Mouse (Mus musculus) 416B (cell line): ENCODE results near the gene Tcf12.
A peak's percentile ranks its signal among the peaks of the same experiment; 100 is the strongest.

ENCODE experiments used
- DNase-seq: peaks from one replicate; pipeline ENCODE4 v3.0.0; 2011; ENCODE audit warnings: low read depth

Tcf12 gene

GRCm38 (mm10) chr9:71981071-71981470 lies 130.6 kb downstream of the Tcf12 start:
- DNase-seq = no peak

GRCm38 (mm10) chr9:71980579-71980978 lies 131.1 kb downstream of the Tcf12 start:
- peak; percentile 61 for DNase-seq

- DNase-seq = no peak
These were observed 132.8 kb downstream of the Tcf12 start for GRCm38 (mm10) chr9:71978886-71979285.

DNA sequence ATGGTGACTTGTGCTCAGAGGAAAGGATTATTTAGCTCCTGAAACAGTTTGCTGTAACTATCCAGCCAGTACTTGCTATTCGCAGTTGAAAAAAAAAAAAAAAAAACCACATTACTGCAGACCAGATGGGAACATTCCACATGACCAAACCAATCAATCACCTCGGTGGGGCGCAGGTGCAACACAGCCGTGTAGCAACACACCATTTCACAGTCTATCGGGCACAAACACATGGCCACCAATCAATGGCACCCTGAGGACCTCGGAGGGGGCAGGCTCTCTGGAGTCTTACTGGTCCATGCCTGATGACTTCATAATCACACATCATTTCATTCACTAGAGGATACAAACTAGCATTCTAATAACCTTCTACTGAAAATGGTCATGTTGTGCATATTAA lies 135.6 kb downstream of the Tcf12 start:
- no peak for DNase-seq

DNA sequence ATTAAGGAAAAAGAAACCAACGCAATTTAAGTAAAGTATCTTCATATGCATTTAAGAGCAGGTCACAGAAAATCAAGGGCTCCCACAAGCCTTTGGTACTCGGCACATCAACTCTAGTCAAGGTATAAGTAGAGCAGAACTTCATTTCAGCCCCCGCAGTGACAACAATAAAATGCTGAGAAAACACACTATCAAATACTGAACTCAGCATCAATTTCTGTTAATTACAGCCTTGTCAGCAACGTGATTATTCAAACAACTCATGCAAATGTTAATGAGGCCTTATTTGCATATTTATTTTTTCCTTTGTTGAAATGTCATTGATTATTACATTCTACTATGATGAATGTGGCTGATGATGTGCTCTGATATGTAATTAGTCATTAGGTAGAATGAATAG lies 136.5 kb downstream of the Tcf12 start:
- DNase-seq = no peak

- peak; percentile 40 for DNase-seq
These were observed 137.1 kb downstream of the Tcf12 start for GRCm38 (mm10) chr9:71974541-71974959.

DNA sequence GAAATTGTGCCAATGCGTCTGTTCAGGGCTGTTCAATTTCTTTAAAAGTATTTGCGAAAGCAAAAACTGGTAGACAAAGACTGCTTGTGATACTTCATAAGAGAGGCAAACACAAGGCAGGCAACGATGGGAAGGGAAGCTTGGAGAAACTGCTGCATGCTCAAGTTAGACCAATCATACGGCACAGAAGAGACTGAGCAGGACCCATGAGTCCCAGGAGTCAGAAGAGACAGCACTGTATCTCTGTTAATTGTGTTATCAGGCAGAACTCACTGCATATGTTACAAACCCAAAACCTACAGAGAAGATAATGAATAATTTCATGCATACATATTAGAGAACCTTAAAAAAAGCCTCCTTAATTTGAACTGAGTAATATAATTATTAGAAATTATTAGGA lies 147.6 kb downstream of the Tcf12 start:
- DNase-seq = no peak

GRCm38 (mm10) chr9:71960026-71960396 lies 151.7 kb downstream of the Tcf12 start:
- DNase-seq = peak; percentile 57

DNA sequence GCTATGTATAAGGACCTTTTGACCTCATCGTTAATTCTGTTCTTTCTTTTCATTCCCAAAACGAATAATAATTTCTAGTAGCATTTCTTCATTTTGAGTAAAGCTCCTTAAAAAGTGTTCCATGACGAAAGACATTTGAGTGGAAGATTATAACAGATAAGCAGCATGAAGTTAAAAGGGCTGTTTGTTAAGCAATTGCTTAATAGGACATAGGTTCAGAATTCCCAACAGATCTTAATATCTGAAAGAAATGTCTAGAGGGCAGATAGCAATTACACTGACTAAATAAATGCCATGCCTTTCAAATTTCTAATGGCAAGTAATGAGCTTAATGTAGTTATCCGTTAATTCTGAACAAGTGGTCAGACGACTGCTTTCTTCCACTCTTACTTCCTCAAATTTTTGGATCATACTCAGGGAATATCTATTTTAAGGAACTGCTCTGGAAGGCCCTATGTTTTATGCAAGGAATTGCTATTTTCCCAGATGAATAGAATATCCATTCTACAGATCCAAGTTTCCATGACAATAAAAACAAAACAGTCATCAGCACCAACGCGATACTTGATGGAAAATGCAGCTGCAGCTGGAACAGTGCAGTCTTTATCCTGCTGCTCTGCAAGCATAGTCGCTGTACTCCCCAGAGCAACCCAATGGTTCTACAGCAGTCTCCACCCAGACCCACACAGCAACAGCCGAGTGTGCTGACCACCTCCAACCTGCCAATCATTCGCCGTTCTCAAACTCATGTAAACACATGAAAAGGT lies 152.2 kb downstream of the Tcf12 start:
- DNase-seq = no peak

DNA sequence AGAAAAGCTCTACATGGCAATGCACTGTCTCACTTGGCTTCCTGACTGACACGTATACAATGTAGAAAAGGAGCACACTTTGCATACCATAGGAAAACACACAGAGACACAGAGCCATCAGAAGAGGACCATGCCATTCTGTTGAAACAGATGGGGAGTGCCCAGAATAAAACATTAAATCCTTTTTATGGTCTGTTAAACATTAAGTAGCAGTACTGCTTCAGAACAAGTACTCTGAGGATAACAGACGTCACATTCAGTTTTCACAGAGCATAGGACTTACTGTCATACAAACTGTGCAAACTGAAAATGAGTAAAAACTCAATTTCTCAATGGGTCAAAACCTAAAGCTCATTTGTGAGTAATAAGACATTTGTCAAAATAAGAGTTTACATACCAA lies 158.5 kb downstream of the Tcf12 start:
- DNase-seq = no peak

- peak; percentile 34 for DNase-seq
These were observed 159.0 kb downstream of the Tcf12 start for GRCm38 (mm10) chr9:71952621-71953076.

DNA sequence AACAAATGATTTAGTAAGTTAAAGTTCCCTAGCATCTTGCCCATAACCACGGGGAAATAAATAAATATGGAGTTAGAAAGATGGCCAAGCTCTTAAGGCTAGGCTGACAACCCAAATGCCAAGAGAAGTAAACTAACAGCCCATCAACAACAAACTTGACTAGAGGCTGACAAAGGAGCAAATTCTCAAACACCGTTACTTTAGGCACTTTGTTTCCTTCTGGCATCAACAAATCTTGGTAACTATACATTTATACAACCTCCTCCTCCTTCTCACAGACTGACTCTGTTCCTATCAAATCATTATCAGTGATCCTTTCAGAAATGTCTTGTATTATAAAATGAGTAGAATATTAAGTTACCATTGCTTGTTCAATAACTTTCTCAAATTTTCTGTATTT lies 159.7 kb downstream of the Tcf12 start:
- DNase-seq = no peak

GRCm38 (mm10) chr9:71951341-71951740 lies 160.3 kb downstream of the Tcf12 start:
- peak; percentile 89 for DNase-seq

DNA sequence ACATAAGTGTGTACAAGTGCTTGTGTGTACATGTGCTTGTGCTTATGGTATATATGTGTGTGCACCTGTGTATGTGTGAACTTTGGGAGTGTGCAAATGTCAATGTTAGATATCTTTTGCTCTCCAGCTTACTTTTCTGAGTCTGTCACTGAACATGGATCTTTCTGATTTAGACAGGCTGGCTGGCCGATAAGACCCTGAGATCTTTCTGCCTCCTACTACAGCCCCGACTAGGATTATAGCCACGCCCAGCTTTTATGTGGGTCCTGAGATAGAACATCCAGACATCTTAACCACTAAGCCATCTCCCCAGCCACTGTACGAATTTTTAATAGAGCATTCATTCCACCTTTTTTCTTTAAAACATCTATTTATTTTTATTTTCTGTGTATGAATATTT lies 166.9 kb downstream of the Tcf12 start:
- DNase-seq = no peak

DNA sequence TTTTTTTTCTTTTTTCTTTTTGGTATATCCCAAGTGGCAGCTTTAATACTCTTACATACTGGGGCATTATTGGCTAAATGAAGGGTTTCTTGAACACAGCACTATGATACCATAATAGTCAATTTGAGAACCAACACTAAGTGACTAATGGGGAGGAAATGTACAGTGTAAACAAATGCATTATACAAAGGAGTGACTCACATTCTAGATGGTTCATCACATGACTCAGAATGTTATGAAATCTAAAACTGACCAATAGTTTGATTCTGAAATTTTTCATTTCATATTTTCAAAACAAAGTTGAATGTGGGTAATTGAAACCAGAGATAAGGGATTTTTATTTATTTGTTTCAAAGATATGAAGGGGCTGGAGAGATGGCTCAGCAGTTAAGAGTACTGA lies 169.2 kb downstream of the Tcf12 start:
- DNase-seq = peak; percentile 70

GRCm38 (mm10) chr9:71940016-71940415 lies 171.7 kb downstream of the Tcf12 start:
- DNase-seq = no peak

DNA sequence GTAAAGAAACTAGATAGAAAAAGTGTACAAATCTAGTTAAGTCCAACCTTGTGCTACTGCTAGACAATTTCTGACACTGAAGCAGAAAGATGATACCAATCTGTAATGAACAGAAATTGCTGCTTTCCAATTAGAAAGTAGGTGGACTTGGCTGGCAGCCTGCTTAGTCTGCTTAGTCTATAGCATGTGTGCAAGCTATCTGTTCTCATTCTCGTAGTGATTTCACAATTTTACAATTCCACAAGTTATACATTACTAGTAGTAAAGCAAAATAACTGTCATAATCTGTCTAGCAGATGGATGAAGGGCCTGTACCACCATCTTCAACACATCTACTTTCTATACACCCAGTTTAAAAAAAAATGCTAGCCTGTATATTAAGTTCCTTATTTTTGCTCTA lies 175.5 kb downstream of the Tcf12 start:
- DNase-seq = no peak

DNA sequence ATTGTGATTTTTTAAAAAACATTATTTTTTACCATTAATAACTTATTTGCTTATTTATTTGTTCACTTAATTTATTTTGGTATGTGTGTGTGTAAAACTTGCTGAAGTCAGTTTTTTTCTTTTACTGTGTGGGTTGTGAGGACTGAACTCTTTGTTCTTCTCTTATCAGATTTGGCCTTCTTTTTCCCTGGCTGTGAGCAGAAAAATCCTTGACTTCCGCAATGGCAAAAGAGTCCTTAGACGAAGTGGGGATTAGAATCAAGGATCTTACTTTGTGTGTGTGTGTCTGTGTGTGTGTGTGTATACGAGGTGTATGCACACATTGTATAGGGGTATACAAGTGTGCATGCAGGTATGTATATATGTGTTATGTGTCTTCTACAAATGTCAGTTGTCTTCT lies 176.8 kb downstream of the Tcf12 start:
- no peak for DNase-seq

- peak; percentile 46 for DNase-seq
These were observed 179.7 kb downstream of the Tcf12 start for GRCm38 (mm10) chr9:71931965-71932364.

DNA sequence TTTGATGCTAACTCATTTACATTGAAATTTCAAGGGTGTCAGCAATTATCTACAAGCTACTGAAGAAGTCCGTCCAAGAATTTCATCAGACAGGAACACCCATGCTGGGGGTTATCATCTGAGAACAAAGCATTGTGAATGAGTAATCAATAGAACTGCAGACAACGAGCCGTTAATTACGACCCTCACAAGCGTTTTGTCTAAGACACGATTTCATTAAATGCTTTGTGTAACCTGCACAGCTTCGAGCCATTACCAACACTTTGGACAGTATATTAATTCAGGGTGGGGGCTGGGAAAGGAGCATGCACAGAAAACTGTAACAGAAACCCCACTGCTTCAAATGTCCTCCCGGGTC lies 180.3 kb downstream of the Tcf12 start:
- DNase-seq = no peak

- DNase-seq = no peak
These were observed 181.0 kb downstream of the Tcf12 start for GRCm38 (mm10) chr9:71930431-71931357.

GRCm38 (mm10) chr9:71916662-71916953 lies 195.1 kb downstream of the Tcf12 start:
- DNase-seq = no peak

- DNase-seq = no peak
These were observed 195.6 kb downstream of the Tcf12 start for GRCm38 (mm10) chr9:71915871-71916661.
